Mouse (Mus musculus): ENCODE data around the gene Nsun3. TPM values are rescaled to one million over a fixed set of nuclear protein-coding genes. Genes with fewer than 3 reads are reported as not detected.
A peak's percentile ranks its signal among the peaks of the same experiment; 100 is the strongest.

Nsun3 gene
- 10.4 and 11.4 TPM in 2 replicates for polyA plus RNA-seq (2015; fragmentation: Nextera tagmentation; extraction: Ambion mirVana)

DNA sequence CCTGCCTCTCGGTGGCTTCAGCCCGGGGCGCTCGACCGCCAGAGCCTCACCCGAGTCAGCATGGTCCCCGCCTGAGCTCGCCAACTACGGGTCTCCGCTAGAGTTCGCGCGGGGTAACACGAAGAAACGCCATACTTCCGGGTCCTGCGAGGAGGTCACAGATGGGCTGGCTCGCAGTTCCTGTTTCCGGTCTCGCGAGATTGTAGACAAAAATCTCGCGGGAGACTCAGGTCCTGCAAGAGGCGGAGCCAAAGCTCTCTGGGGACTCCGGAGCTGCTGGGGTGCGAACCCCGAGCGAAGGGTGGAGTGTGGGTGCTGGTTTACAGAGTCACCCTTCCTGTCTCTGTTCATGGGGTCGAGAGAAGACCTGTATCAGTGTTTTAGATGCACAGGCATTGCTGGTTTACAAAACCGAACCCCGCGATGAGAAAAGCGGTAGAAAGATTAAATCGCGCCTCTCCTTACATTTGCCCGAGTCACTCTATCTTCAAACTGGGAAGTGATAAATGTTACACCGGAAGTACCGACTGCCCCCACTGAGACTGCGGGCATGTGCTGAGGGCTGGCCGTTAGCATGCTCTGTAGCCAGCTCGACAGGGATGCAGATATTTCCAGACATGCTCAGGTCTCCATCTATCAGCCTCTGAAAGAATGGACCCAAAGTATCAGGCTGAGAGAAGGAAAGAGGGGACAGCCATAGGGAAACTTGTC, at the start of gene Nsun3:
Nsun3 (minus strand) TSS at position 198 of the 711 bp plus-strand sequence.
- Histone ChIP-seq H3K9me3 (no peaks in the 10 kb centered on the region), H3K4me3 (replicated peaks) (peak within 1 kb of the TSS; percentile 75), H3K4me1 (replicated peaks) (peaks cover 29% of the 10 kb centered on the region), H3K27ac (peak within 1 kb of the TSS; percentile 84), H3K36me3 (0 out of 2 replicates have a peak, but pooled peaks cover 6% of the 10 kb centered on the region), H3K4me2 (replicated peaks) (peak within 1 kb of the TSS; percentile 83), H3K27me3 (no peaks in the 10 kb centered on the region), H3K9ac (replicated peaks) (peak within 1 kb of the TSS; percentile 82)
- WGBS, result 2% methylated on average over 41 of the region's 41 CpGs
- peak; percentile 98 for ATAC-seq

DNA sequence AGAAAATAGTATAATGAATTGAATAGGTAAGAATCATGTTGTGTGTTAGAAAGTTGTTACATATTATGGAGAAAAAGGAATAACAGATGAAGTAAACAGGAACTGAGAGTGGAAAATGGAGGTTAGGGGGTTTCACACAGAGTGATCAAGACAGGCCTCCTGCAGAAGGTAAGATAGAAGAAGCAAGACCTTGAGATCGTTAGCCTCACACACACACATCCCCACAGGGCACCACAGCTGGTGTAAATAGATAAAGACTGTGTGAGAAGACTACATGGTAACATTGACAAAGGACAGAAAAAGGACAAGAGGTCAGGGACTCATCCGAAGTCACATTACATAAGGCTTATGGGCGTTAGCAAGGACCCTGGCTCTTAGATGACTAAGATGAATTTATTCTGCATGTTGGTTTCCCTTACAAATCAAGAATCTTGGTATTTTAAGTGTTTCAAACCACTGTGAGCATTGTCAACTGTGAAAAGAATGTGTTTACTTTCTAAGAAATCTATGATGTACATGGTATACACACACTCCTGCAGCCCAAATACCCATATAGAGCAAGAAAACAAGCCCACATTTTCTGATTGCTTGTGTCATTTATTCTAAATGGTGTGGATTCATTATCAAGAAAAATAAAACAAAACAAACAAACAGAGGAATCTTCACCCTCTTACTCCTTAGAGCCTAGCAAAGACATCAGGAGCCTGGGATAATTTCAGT, 47.6 kb upstream of the Nsun3 start:
- H3K27ac ChIP-seq, result no peak overlapping the region
- H3K27me3 ChIP-seq, result no peaks in the 10 kb centered on the region

DNA sequence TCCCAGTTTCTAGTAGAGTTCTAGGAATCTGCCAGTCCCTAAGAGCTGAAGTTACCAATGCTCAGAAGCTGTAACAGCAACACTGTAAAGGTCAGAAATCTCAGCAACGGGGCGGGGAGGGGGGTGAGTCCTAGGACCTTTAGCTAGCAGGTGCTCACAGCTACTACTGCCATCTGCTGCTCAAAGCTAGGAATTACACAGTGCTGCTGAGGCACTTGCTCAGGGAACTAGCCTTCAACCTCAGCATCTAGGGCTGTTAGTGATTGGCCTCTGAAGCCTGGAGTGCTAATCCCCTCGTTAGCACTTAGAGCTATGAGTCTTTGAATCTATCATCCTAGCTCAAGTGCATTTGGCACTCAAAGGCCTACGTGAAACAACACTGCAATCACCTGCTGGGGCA, 45.9 kb upstream of the Nsun3 start:
- no peaks in the 10 kb centered on the region for H3K27me3 ChIP-seq
- H3K4me1 ChIP-seq (replicated peaks), result no peaks in the 10 kb centered on the region
- H3K9ac ChIP-seq (replicated peaks), result no peak overlapping the region
- no peaks in the 10 kb centered on the region for H3K9me3 ChIP-seq
- H3K36me3 ChIP-seq, result no peaks in the 10 kb centered on the region
- peak; percentile 56; the same call in 1 of the 2 replicates for ATAC-seq
- WGBS, result 13% methylated on average over 4 of the region's 4 CpGs
- H3K4me2 ChIP-seq (replicated peaks), result no peak overlapping the region
- no peak overlapping the region for H3K4me3 ChIP-seq (replicated peaks)
- no peak overlapping the region for H3K27ac ChIP-seq

More for the DNA sequence above, 47.6 kb upstream of the Nsun3 start:
- H3K9ac ChIP-seq (replicated peaks), result no peak overlapping the region
- WGBS, result 67% methylated on average over 3 of the region's 3 CpGs
- H3K36me3 ChIP-seq, result no peaks in the 10 kb centered on the region
- no peaks in the 10 kb centered on the region for H3K4me1 ChIP-seq (replicated peaks)
- no peak overlapping the region for H3K4me3 ChIP-seq (replicated peaks)
- ATAC-seq, result no peak
- no peak overlapping the region for H3K4me2 ChIP-seq (replicated peaks)
- H3K9me3 ChIP-seq, result no peaks in the 10 kb centered on the region

DNA sequence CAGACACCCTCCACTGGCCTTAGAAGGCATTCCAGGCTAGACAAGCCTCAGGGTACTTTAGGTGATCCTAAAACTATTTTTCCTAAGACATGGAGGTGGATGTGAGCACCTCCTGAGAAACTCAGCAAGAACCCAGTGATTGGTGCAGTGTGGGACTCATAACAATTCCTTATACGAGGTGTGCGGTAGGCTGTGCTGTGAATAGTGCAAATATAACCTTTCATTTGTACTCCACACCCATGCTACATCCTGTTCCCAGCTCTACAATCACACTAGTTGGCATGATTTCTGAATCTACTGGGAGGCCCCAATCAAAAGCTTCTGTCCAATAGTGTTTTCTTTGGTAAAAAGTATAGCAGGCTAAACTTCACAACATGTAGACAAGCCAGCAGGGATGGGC, 45.4 kb upstream of the Nsun3 start:
- 0 out of 2 replicates have a peak, but pooled peaks have one; percentile 40 for ATAC-seq
- Histone ChIP-seq H3K4me2 (replicated peaks) (no peak overlapping the region), H3K4me1 (replicated peaks) (no peaks in the 10 kb centered on the region), H3K27me3 (no peaks in the 10 kb centered on the region), H3K36me3 (no peaks in the 10 kb centered on the region), H3K4me3 (replicated peaks) (no peak overlapping the region), H3K9ac (replicated peaks) (no peak overlapping the region), H3K9me3 (no peaks in the 10 kb centered on the region), H3K27ac (no peak overlapping the region)
- 92% methylated on average over 2 of the region's 2 CpGs for WGBS

DNA sequence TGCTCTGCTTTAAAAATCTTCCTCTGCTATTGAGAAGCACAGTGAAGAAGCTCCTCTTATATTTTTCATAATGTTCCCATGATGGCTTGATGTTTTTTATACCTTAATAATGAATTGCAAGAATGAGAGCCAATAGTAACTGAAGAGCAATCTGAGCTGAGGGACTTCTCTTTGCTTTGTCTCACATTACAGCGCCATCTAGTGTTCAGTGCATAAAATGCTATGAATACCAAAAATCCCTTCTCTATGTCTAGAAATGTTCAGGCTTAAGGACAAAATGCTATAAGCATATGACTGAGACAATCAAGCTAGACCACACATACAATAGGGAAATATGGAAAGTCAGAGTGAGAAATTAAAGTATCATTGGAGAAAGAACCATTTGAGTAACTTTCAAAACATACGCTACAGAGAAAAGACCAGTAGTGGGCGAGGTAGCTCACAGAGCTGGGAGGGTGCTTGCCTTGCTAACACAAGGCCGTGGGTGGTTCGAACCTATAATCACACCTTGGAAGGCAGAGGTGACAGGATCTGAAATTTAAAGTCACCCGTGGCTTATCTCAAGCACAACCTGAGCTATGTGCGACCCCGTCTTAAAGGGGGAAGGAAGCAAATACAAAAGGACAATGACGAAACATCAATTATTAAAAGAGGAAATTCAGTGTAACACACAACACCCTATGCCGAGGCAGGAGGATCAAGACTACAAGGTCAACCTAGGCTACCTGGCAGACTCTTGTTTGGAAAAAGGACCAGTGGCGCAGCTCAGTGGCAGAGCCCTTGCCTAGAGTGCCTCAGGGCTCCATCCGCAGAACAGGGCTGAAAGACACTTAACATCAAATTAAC, 39.8 kb upstream of the Nsun3 start:
- Histone ChIP-seq H3K4me3 (replicated peaks) (no peak overlapping the region), H3K27me3 (no peaks in the 10 kb centered on the region), H3K4me2 (replicated peaks) (no peak overlapping the region), H3K9me3 (no peaks in the 10 kb centered on the region), H3K9ac (replicated peaks) (no peak overlapping the region), H3K36me3 (0 out of 2 replicates have a peak, but pooled peaks cover 6% of the 10 kb centered on the region), H3K27ac (no peak overlapping the region), H3K4me1 (replicated peaks) (no peaks in the 10 kb centered on the region)
- peak; percentile 55 for ATAC-seq
- 77% methylated on average over 12 of the region's 12 CpGs for WGBS

DNA sequence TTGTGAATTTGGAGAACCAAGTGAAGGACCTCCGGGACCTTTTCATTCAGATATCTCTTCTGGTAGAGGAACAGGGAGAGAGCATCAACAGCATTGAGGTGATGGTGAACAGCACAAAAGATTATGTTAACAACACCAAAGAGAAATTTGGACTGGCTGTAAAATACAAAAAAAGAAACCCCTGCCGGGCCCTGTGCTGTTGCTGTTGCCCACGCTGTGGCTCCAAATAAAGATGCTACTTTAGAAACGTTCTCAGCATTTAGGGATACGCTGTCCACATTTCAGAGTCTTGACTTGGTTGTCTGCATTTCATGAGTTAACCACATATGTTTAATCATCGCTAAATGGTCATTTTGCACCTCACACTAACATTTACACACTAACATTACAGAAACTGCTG, 35.9 kb upstream of the Nsun3 start:
- Histone ChIP-seq H3K9me3 (no peaks in the 10 kb centered on the region), H3K27ac (no peak overlapping the region), H3K9ac (replicated peaks) (no peak overlapping the region), H3K4me2 (replicated peaks) (no peak overlapping the region), H3K27me3 (no peaks in the 10 kb centered on the region), H3K36me3 (0 out of 2 replicates have a peak, but pooled peaks cover 6% of the 10 kb centered on the region), H3K4me3 (replicated peaks) (no peak overlapping the region), H3K4me1 (replicated peaks) (no peaks in the 10 kb centered on the region)
- 94% methylated on average over 6 of the region's 6 CpGs for WGBS
- no peak for ATAC-seq

DNA sequence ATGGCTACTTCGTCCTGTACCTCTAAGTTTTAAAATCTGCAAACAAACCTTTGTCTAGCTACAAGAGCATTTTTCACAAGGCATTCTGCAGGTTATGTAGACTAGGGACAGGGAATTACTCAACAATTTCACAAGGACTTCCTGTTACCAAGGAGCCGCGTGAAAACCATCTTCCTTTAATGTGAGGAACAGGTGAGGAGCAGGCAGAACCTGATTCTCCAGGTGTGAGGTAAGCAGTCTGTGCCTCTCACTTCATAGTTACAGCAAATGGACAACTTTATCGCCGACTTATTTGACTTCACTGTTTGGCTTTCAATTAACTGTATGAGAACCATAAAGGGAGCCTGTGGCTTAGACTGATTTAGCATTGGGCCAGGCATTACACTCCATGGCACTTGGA, 27.9 kb upstream of the Nsun3 start, which contains the start of gene Stx19:
Stx19 (plus strand) TSS at position 186 of the 400 bp plus-strand sequence.
- ATAC-seq, result no peak
- no peaks in the 10 kb centered on the region for H3K27me3 ChIP-seq
- peaks cover 7% of the 10 kb centered on the region; the same call in 1 of the 2 replicates for H3K36me3 ChIP-seq
- H3K4me1 ChIP-seq (replicated peaks), result no peaks in the 10 kb centered on the region
- no peak within 1 kb of the TSS for H3K9ac ChIP-seq (replicated peaks)
- no peaks in the 10 kb centered on the region for H3K9me3 ChIP-seq
- H3K4me3 ChIP-seq (replicated peaks), result no peak within 1 kb of the TSS
- H3K4me2 ChIP-seq (replicated peaks), result no peak within 1 kb of the TSS
- 90% methylated on average over 5 of the region's 5 CpGs for WGBS
- H3K27ac ChIP-seq, result no peak within 1 kb of the TSS

DNA sequence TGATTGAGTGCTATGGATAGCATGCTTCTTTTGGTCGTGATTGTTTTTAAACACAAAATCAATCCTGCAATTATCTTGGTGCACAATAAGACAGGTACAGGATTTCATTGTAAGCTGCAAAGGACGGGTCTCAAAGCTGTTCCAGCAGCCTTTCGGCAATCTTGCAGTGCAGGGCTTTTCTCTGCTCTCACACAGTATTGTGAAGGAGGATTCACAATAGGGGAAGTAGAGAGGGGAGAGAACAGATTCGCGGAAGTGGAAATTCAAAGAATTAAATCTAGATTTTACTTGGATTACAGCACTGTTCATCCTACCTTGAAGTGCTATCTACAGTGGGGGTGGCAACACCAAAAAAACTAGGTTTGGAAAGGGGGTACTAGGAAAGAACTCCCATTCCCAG, 27.2 kb upstream of the Nsun3 start:
- H3K4me2 ChIP-seq (replicated peaks), result no peak overlapping the region
- H3K4me3 ChIP-seq (replicated peaks), result no peak overlapping the region
- H3K9me3 ChIP-seq, result no peaks in the 10 kb centered on the region
- H3K4me1 ChIP-seq (replicated peaks), result no peaks in the 10 kb centered on the region
- no peak overlapping the region for H3K9ac ChIP-seq (replicated peaks)
- H3K36me3 ChIP-seq, result peaks cover 7% of the 10 kb centered on the region; the same call in 1 of the 2 replicates
- ATAC-seq, result no peak
- no peaks in the 10 kb centered on the region for H3K27me3 ChIP-seq
- H3K27ac ChIP-seq, result no peak overlapping the region
- 79% methylated on average over 5 of the region's 5 CpGs for WGBS

DNA sequence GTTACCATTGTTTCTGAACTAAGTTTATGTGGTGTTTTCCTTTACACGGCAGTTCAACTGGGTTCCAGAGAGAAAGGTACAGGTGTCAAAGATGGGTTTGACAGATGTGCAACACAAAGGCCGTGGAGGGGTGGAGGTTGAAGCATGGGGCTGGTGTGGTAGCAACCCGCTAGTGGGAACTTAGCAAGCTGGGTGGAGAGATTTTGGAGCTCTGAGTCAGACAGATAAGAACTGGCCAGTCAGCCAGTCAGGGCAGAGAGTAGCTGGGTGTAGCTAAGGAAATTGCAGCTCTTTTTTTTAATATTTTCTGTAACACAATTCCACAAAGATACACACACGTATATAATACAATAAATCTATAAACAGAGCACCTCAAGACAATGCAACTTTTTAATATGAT, 24.2 kb upstream of the Nsun3 start:
- Histone ChIP-seq H3K9ac (replicated peaks) (no peak overlapping the region), H3K27ac (no peak overlapping the region), H3K27me3 (no peaks in the 10 kb centered on the region), H3K9me3 (no peaks in the 10 kb centered on the region), H3K4me2 (replicated peaks) (no peak overlapping the region), H3K36me3 (peaks cover 7% of the 10 kb centered on the region; the same call in 1 of the 2 replicates), H3K4me3 (replicated peaks) (no peak overlapping the region), H3K4me1 (replicated peaks) (peaks cover 5% of the 10 kb centered on the region; the same call in 1 of the 2 replicates)
- no peak for ATAC-seq
- WGBS, result 92% methylated on average over 4 of the region's 4 CpGs

DNA sequence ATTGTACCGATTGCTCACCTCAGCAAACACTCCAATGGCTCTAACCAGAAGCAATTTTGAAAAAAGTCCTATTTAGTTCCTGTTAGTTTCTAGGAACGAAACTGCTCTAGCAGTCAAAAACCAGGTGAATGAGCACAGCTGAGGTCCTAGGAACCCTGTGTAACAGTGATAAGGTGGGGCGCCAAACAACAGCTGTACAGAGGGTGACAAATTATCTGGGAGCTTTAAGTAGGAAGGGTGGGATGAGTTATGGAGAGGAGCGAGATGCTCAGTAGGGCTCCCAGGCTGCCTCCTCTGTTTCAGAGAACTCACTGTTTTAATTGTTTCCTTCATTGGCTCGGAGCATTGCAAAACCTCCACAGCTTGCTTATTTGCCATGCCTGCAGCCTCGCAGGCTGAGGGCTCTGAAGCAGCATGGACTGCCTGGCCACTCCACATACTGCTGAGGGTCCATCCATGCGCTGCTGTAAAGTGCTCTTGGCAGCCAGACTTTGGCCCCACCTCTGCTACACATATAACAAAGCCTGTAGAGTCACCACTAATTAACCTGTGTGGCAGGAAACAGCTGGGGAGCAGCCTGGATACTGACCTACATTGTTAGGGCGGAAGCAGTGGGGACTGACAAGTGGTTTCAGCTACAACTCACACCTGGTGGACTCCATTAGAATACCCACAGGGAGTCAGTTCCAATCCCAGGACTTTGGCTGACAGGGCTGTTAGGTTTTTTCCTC, 20.8 kb upstream of the Nsun3 start:
- H3K9ac ChIP-seq (replicated peaks), result no peak overlapping the region
- H3K4me1 ChIP-seq (replicated peaks), result peaks cover 5% of the 10 kb centered on the region; the same call in 1 of the 2 replicates
- no peak overlapping the region for H3K4me3 ChIP-seq (replicated peaks)
- no peaks in the 10 kb centered on the region for H3K27me3 ChIP-seq
- no peak overlapping the region for H3K4me2 ChIP-seq (replicated peaks)
- H3K27ac ChIP-seq, result no peak overlapping the region
- no peaks in the 10 kb centered on the region for H3K9me3 ChIP-seq
- 0 out of 2 replicates have a peak, but pooled peaks have one; percentile 37 for ATAC-seq
- H3K36me3 ChIP-seq, result peaks cover 20% of the 10 kb centered on the region
- WGBS, result 63% methylated on average over 8 of the region's 8 CpGs

DNA sequence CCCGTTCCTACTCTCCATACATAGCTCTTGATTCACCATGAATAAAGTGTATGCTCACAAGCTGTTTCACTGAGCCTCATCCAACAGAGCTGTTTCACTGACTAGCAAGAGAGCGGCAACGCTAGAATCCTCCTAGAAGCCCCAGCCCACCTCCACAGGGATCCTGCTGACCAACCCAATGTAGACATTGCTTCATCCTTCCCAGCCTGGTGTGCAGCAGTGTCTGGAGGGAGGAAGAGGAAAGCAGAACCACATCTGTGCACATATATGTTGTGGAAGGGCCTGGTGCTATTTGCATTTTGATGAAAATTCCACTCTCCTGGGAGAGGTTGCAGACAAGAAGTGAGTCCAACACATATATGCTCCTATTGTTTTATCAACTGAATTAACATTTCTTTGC, 18.0 kb upstream of the Nsun3 start:
- Histone ChIP-seq H3K4me3 (replicated peaks) (no peak overlapping the region), H3K27ac (no peak overlapping the region), H3K4me1 (replicated peaks) (peaks cover 5% of the 10 kb centered on the region; the same call in 1 of the 2 replicates), H3K4me2 (replicated peaks) (no peak overlapping the region), H3K36me3 (peaks cover 23% of the 10 kb centered on the region), H3K9me3 (no peaks in the 10 kb centered on the region), H3K9ac (replicated peaks) (no peak overlapping the region), H3K27me3 (no peaks in the 10 kb centered on the region)
- no peak for ATAC-seq
- 94% methylated on average over 3 of the region's 3 CpGs for WGBS
